Mouse (Mus musculus): ENCODE data around the gene Glis2. TPM values are rescaled to one million over a fixed set of nuclear protein-coding genes. Genes with fewer than 3 reads are reported as not detected.

Gene Glis2
- polyA plus RNA-seq, 1 experiment from 2014 or later: 19.4 TPM

GRCm38 (mm10) chr16:4655251-4655734, 60.8 kb downstream of the Glis2 start:
- no peak overlapping the region for H3K4me2 ChIP-seq
- H3K9ac ChIP-seq: no peak overlapping the region
- peaks cover 36% of the 10 kb centered on the region; the same call in 1 of the 2 replicates for H3K36me3 ChIP-seq (ENCODE audit: poor library complexity, severe bottlenecking)
- ATAC-seq: no peak
- WGBS: 77% methylated on average over 4 of the region's 4 CpGs
- no peak overlapping the region for H3K27ac ChIP-seq
- H3K4me3 ChIP-seq: no peak overlapping the region
- H3K9me3 ChIP-seq (replicated peaks): no peaks in the 10 kb centered on the region
- no peaks in the 10 kb centered on the region for H3K27me3 ChIP-seq
- H3K4me1 ChIP-seq: peaks cover 33% of the 10 kb centered on the region

DNA sequence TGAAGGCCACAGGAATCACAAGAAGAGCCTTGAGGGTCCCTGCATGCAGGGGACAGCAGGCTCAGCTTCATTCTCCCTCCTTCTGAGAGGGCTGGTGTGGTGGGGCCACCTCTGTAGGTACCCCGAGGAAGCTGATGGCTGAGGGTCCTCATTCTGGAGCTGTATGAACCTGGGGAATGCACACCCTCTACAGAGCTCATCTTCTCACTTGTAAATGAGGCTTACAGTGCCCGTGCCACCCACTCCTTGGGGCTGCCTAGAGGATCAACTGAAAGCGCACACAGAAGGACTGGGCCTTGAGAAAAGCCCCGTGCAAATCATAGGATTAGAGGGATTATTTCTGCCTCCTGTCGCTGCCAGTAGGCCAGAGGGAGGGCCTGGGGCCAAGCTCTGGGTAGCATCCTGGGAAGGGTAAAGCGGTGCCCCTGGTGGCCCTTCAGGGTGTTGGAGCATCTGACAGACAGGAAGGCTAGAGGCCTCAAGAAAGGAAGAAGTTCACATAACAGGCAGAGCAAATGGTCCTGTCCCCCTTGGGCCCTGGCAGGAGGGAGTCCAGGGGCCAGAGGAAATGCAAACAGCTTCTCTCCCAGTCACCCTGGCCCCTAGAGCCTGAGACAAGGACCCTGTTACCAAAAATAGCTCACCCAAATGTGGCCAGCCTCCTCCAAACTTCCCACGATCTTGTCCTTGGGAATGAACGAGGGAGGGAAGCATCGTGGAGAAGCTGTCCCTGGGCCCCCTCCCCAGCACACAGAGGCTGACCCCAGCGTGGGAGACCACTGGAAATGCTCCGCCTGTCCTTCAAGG, 61.5 kb downstream of the Glis2 start:
- peaks cover 33% of the 10 kb centered on the region for H3K4me1 ChIP-seq
- peaks cover 42% of the 10 kb centered on the region for H3K36me3 ChIP-seq (ENCODE audit: poor library complexity, severe bottlenecking)
- no peak overlapping the region; the same call in 1 of the 2 replicates for H3K27ac ChIP-seq
- H3K27me3 ChIP-seq: no peaks in the 10 kb centered on the region
- WGBS: 32% methylated on average over 11 of the region's 11 CpGs
- no peak overlapping the region for H3K4me2 ChIP-seq
- H3K9ac ChIP-seq: 0 out of 2 replicates have a peak overlapping the region, but pooled peaks have one; percentile 40
- no peak for ATAC-seq
- H3K9me3 ChIP-seq (replicated peaks): no peaks in the 10 kb centered on the region
- no peak overlapping the region for H3K4me3 ChIP-seq

DNA sequence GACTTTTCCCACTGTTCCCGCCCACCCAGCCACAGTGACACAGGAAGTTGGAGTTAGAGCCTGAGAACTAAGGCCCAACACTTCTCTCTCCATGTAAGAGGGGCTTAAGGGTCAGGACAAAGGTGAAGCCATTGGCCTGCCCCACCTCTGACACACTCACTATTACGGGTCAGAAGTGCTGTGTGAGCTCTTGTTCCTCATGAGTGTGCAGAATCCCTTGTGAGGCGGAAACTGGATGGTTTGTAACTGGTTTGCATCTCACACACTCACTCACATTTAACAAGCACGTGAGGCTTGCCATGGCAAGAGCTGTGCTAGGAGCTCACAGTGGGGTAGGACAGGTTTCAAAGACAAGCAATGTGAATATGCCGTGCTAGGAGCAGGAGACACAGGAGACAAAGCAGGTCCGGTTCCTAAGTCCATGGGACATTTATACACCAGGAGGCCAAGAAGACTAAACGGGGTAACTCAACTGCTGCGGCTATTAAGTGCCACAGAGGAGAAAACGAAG, 62.1 kb downstream of the Glis2 start:
- H3K4me3 ChIP-seq: no peak overlapping the region
- no peak overlapping the region for H3K4me2 ChIP-seq
- 68% methylated on average over 9 of the region's 9 CpGs for WGBS
- ATAC-seq: no peak
- H3K27me3 ChIP-seq: no peaks in the 10 kb centered on the region
- peaks cover 42% of the 10 kb centered on the region for H3K36me3 ChIP-seq (ENCODE audit: poor library complexity, severe bottlenecking)
- H3K9ac ChIP-seq: no peak overlapping the region
- peaks cover 31% of the 10 kb centered on the region for H3K4me1 ChIP-seq
- H3K27ac ChIP-seq: no peak overlapping the region
- no peaks in the 10 kb centered on the region for H3K9me3 ChIP-seq (replicated peaks)

DNA sequence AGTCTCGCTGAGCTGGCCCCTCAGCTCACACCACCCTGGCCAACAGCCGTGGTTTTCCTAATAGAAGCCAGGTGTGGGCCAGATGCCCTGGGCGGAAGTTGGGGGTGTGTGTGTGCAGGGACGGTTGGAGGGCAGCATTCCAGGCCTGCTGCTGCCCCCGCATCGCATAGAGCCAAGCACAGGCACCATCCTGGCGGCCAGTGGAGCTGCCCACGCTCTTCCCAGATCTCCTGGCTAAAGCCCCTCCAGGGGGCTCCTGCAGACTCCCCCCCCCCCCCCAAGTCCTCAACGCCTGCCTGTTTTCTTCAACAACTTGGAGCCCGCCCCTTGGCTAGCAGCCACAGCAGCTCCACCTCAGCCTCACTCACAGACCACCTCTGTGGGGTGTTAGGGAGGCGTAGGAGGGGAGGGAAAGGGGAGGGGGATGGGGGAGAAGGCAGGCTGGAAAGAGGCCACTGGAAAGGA, 64.3 kb downstream of the Glis2 start:
- 20% methylated on average over 11 of the region's 11 CpGs for WGBS
- peak overlapping the region; percentile 20 for H3K4me2 ChIP-seq
- H3K4me3 ChIP-seq: no peak overlapping the region
- H3K27me3 ChIP-seq: no peaks in the 10 kb centered on the region
- peaks cover 34% of the 10 kb centered on the region for H3K36me3 ChIP-seq (ENCODE audit: poor library complexity, severe bottlenecking)
- ATAC-seq: peak; percentile 57; the same call in 1 of the 2 replicates
- H3K9me3 ChIP-seq (replicated peaks): no peaks in the 10 kb centered on the region
- H3K9ac ChIP-seq: peak overlapping the region; percentile 7; the same call in 1 of the 2 replicates
- H3K4me1 ChIP-seq: peaks cover 25% of the 10 kb centered on the region
- H3K27ac ChIP-seq: peak overlapping the region; percentile 16; the same call in 1 of the 2 replicates

DNA sequence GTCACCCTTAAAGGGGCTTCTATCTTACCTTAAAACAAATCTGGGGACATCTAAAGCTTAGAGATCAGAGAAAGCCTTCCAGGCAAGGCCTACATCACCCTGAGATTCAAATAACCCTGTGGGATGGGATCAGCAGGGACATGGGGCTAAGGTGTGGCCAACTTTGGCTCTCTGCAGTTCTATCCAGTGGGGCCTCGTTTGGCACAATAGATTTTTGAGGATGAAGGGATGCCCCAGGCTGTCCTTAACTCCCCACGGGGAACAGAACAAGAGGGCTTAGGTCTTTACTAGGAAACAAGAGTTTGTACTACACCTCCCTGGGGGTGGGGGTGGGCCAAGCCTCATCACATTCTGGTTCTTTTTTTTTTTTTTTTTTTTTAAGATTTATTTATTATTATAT, 64.8 kb downstream of the Glis2 start:
- H3K4me3 ChIP-seq: no peak overlapping the region
- H3K27ac ChIP-seq: no peak overlapping the region
- no peaks in the 10 kb centered on the region for H3K9me3 ChIP-seq (replicated peaks)
- peaks cover 25% of the 10 kb centered on the region for H3K4me1 ChIP-seq
- no peaks in the 10 kb centered on the region for H3K27me3 ChIP-seq
- H3K4me2 ChIP-seq: peak overlapping the region; percentile 20
- H3K9ac ChIP-seq: peak overlapping the region; percentile 7; the same call in 1 of the 2 replicates
- no peak for ATAC-seq
- WGBS: 19% methylated on average over 2 of the region's 2 CpGs
- peaks cover 30% of the 10 kb centered on the region for H3K36me3 ChIP-seq (ENCODE audit: poor library complexity, severe bottlenecking)

GRCm38 (mm10) chr16:4661605-4662004, 67.1 kb downstream of the Glis2 start:
- H3K27ac ChIP-seq: no peak overlapping the region
- H3K27me3 ChIP-seq: no peaks in the 10 kb centered on the region
- WGBS: 87% methylated on average over 2 of the region's 2 CpGs
- H3K4me3 ChIP-seq: no peak overlapping the region
- peaks cover 12% of the 10 kb centered on the region for H3K4me1 ChIP-seq
- no peak overlapping the region for H3K9ac ChIP-seq
- H3K36me3 ChIP-seq (ENCODE audit: poor library complexity, severe bottlenecking): peaks cover 21% of the 10 kb centered on the region
- no peaks in the 10 kb centered on the region for H3K9me3 ChIP-seq (replicated peaks)
- H3K4me2 ChIP-seq: no peak overlapping the region
- no peak for ATAC-seq

GRCm38 (mm10) chr16:4663806-4664205, 69.3 kb downstream of the Glis2 start:
- H3K4me3 ChIP-seq: no peak overlapping the region
- no peak for ATAC-seq
- no peaks in the 10 kb centered on the region for H3K9me3 ChIP-seq (replicated peaks)
- peaks cover 7% of the 10 kb centered on the region for H3K4me1 ChIP-seq
- no peak overlapping the region for H3K9ac ChIP-seq
- WGBS: 84% methylated on average over 2 of the region's 2 CpGs
- H3K4me2 ChIP-seq: no peak overlapping the region
- H3K27me3 ChIP-seq: no peaks in the 10 kb centered on the region
- peaks cover 25% of the 10 kb centered on the region for H3K36me3 ChIP-seq (ENCODE audit: poor library complexity, severe bottlenecking)
- no peak overlapping the region for H3K27ac ChIP-seq

GRCm38 (mm10) chr16:4665726-4666125, 71.2 kb downstream of the Glis2 start:
- Histone ChIP-seq H3K9me3 (replicated peaks) (no peaks in the 10 kb centered on the region), H3K4me1 (no peaks in the 10 kb centered on the region), H3K4me2 (no peak overlapping the region), H3K27me3 (no peaks in the 10 kb centered on the region), H3K4me3 (no peak overlapping the region), H3K9ac (no peak overlapping the region), H3K27ac (no peak overlapping the region), H3K36me3 (ENCODE audit: poor library complexity, severe bottlenecking) (peaks cover 34% of the 10 kb centered on the region)
- no peak for ATAC-seq
- 100% methylated on average over 2 of the region's 2 CpGs for WGBS

DNA sequence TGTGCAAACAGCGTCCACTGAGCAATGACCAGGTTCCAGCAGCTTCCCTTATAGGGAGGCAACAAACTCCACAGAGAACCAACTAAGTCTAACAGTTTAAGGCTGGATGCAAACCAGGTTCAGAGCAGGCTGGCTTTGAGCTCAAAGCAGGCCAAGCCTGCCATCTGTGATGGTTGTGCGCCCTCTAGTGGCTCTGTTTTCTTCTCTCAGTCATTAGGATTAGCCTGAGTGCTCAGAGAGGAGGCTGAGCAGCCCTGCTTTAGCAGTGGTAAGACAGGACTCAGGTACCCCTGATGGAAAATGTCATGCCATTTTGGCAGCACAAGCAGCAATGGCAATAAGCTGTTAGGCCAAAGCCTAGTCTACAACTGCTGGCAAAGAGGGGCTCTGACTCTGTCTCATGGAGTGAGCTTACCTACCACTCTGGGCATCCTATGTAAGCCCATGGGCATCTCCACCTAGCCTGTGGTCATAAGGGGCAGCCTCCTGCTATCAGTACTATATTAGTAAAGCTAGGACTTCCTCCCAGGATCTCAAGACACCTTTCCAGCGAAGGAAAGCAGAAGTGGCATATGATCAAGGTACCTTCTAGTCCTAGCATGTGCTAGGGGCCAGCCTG, 72.8 kb downstream of the Glis2 start:
- Histone ChIP-seq H3K9ac (no peak overlapping the region), H3K4me3 (no peak overlapping the region), H3K4me1 (no peaks in the 10 kb centered on the region), H3K36me3 (ENCODE audit: poor library complexity, severe bottlenecking) (peaks cover 26% of the 10 kb centered on the region), H3K4me2 (no peak overlapping the region), H3K9me3 (replicated peaks) (no peaks in the 10 kb centered on the region), H3K27me3 (no peaks in the 10 kb centered on the region), H3K27ac (no peak overlapping the region)
- peak; percentile 78 for ATAC-seq
- 25% methylated on average over 3 of the region's 3 CpGs for WGBS

DNA sequence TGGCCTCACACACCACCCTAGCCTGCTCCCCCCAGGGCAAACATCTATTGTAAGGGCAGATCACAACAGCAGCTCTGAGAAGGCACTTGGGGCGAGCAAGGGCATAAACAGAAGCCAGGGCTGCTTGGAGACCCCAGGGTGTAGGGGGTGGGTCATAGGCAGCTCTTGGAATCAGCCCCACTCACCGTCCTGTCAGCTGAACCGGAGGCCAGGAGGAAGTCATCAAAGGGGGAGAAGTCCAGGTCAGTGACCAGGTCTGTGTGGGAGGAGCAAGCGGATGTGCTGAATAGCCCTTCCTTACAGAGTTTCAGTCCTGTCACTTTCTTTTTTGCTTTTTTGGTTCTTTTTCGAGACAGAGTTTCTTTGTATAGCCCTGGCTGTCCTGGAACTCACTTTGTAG, 75.8 kb downstream of the Glis2 start:
- peaks cover 41% of the 10 kb centered on the region for H3K36me3 ChIP-seq (ENCODE audit: poor library complexity, severe bottlenecking)
- H3K4me1 ChIP-seq: no peaks in the 10 kb centered on the region
- 80% methylated on average over 5 of the region's 5 CpGs for WGBS

DNA sequence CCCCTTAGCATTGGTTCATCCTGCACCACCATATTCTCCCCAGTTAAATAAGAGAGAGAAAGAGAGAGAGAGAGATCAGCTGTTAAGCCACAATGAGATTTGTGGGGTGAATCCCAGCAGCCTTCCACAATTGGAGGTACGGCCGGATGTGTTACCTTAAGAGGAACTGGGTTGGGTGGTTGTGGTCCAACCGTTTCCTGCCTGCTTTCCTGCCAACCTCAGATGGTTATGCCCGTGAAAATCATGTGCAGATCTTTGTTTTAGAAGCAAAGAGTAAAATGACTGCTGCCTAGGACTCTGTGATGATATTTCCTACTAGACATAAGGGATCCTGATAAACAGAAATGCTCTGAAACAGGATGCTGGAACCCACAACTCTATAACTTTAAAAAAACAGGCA, 79.6 kb downstream of the Glis2 start:
- no peak for ATAC-seq
- Histone ChIP-seq H3K36me3 (ENCODE audit: poor library complexity, severe bottlenecking) (peaks cover 43% of the 10 kb centered on the region), H3K4me3 (no peak overlapping the region), H3K9me3 (replicated peaks) (no peaks in the 10 kb centered on the region), H3K27ac (no peak overlapping the region), H3K27me3 (no peaks in the 10 kb centered on the region), H3K4me1 (peaks cover 6% of the 10 kb centered on the region; the same call in 1 of the 2 replicates), H3K9ac (no peak overlapping the region), H3K4me2 (no peak overlapping the region)
- 72% methylated on average over 4 of the region's 4 CpGs for WGBS

More for the DNA sequence above, 75.8 kb downstream of the Glis2 start:
- Histone ChIP-seq H3K27ac (no peak overlapping the region), H3K9ac (no peak overlapping the region), H3K4me3 (no peak overlapping the region), H3K27me3 (no peaks in the 10 kb centered on the region), H3K9me3 (replicated peaks) (no peaks in the 10 kb centered on the region), H3K4me2 (no peak overlapping the region)
- no peak for ATAC-seq

Measured in forebrain, embryonic 13.5 days (tissue).